Comparison of ENCODE assay signal across 43 mouse cellular contexts in genomic region chr7:127753158-127753557, GRCm38 (mm10). TPM values are rescaled to one million over a fixed set of nuclear protein-coding genes. Genes with fewer than 3 reads are reported as not detected.
DNase-seq lines count a peak whose midpoint lies in the region; ATAC-seq and TF ChIP-seq lines count a peak whose summit lies in the region.
"Had no signal": no experiment of that assay in that cellular context is flagged by ENCODE, and none has a peak within 500 bp of the region (broad histone marks: within the 10 kb centered on the region; RNA-seq: fewer than 3 reads in every experiment).

No protein-coding gene starts in this region.

- H3K27me3 ChIP-seq in E14TG2a.4 (ENCODE audit: insufficient read depth, low read length) = no peaks in the 10 kb centered on the region
- H3K27me3 ChIP-seq in limb, embryonic 15.5 days = no peaks in the 10 kb centered on the region
- H3K27me3 ChIP-seq in midbrain, embryonic 10.5 days (ENCODE audit: low read depth, poor library complexity, severe bottlenecking) = no peaks in the 10 kb centered on the region
- H3K27me3 ChIP-seq: CH12.LX; embryonic facial prominence, embryonic 12.5 days; forebrain, embryonic 15.5 days; hindbrain, embryonic 15.5 days; lung, embryonic 15.5 days; neural tube, embryonic 13.5 days had no signal

- no peak for TF ChIP-seq CTCF in layer of hippocampus, adult 2 months (conservative IDR thresholded peaks at IDR 0.05)
- no peak for TF ChIP-seq CTCF in E14TG2a.4 (conservative IDR thresholded peaks at IDR 0.05; ENCODE audit: low read length)

- peaks cover 100% of the 10 kb centered on the region for H3K4me1 ChIP-seq in E14TG2a.4 (replicated peaks; ENCODE audit: low read depth, low read length)
- peaks cover 47% of the 10 kb centered on the region for H3K4me1 ChIP-seq in limb, embryonic 15.5 days
- peaks cover 16% of the 10 kb centered on the region for H3K4me1 ChIP-seq in midbrain, embryonic 10.5 days

- no peaks in the 10 kb centered on the region for H3K9me3 ChIP-seq in E14TG2a.4 (ENCODE audit: low read length)
- H3K9me3 ChIP-seq in limb, embryonic 15.5 days = no peaks in the 10 kb centered on the region
- no peaks in the 10 kb centered on the region for H3K9me3 ChIP-seq in midbrain, embryonic 10.5 days (replicated peaks)
- H3K9me3 ChIP-seq: embryonic facial prominence, embryonic 12.5 days; forebrain, embryonic 10.5 days; forebrain, embryonic 15.5 days; hindbrain, embryonic 15.5 days; lung, embryonic 15.5 days; neural tube, embryonic 13.5 days had no signal

- no peak overlapping the region for H3K4me2 ChIP-seq in limb, embryonic 15.5 days
- H3K4me2 ChIP-seq: embryonic facial prominence, embryonic 12.5 days; forebrain, embryonic 15.5 days; heart, embryonic 11.5 days; hindbrain, embryonic 15.5 days; lung, embryonic 15.5 days; midbrain, embryonic 11.5 days; neural tube, embryonic 13.5 days had no signal

- H3K9ac ChIP-seq in limb, embryonic 15.5 days = no peak overlapping the region
- H3K9ac ChIP-seq: embryonic facial prominence, embryonic 12.5 days; forebrain, embryonic 15.5 days; hindbrain, embryonic 15.5 days; lung, embryonic 15.5 days had no signal

- no peak overlapping the region for H3K4me3 ChIP-seq in layer of hippocampus, adult 2 months
- peak overlapping the region; percentile 62 for H3K4me3 ChIP-seq in E14TG2a.4 (replicated peaks; ENCODE audit: low read length)
- no peak overlapping the region for H3K4me3 ChIP-seq in limb, embryonic 15.5 days
- no peak overlapping the region for H3K4me3 ChIP-seq in midbrain, embryonic 10.5 days
- H3K4me3 ChIP-seq: embryonic facial prominence, embryonic 12.5 days; forebrain, embryonic 10.5 days; forebrain, embryonic 15.5 days; hindbrain, embryonic 15.5 days; lung, embryonic 15.5 days; myocyte; neural tube, embryonic 13.5 days had no signal

- no peak for DNase-seq in layer of hippocampus, adult 2 months (ENCODE audit: low spot score in 2 of 2)
- DNase-seq in layer of hippocampus, adult 9-11 months = no peak
- peak; percentile 51 for DNase-seq in ES-CJ7 (ENCODE audit: low read depth, low spot score)
- DNase-seq in midbrain, embryonic 10.5 days (ENCODE audit: low spot score) = no peak
- no peak for DNase-seq in kidney, postnatal 25 days
- DNase-seq: adrenal gland, adult 2 months; cerebellum, adult 9-10 months; cerebellum, postnatal 36 days; gastrocnemius, postnatal 25 days; heart, adult 11 months; heart, postnatal 36 days; kidney, adult 18-20 months; right cerebral cortex, postnatal 14 days; thymus, adult 18-20 months; thymus, postnatal 25 days had no signal

- ATAC-seq in limb, embryonic 15.5 days (ENCODE audit: insufficient number of reproducible peaks, low FRiP score, low TSS enrichment, low read depth) = no peak
- ATAC-seq: activated CD4-positive, CD25-positive, alpha-beta regulatory T cell, adult 4 months; forebrain, embryonic 15.5 days had no signal

- 62% methylated on average over 5 of the region's 5 CpGs for WGBS in limb, embryonic 15.5 days
- 86% methylated on average over 5 of the region's 5 CpGs for WGBS in midbrain, embryonic 10.5 days

- H3K27ac ChIP-seq in layer of hippocampus, adult 2 months = 0 out of 2 replicates have a peak overlapping the region, but pooled peaks have one; percentile 5
- 0 out of 2 replicates have a peak overlapping the region, but pooled peaks have one; percentile 4 for H3K27ac ChIP-seq in limb, embryonic 15.5 days
- no peak overlapping the region for H3K27ac ChIP-seq in midbrain, embryonic 10.5 days (replicated peaks)
- H3K27ac ChIP-seq: embryonic facial prominence, embryonic 12.5 days; forebrain, embryonic 10.5 days; forebrain, embryonic 15.5 days; hindbrain, embryonic 15.5 days; kidney, postnatal 0 days; lung, embryonic 15.5 days; neural tube, embryonic 13.5 days had no signal

- peaks cover 100% of the 10 kb centered on the region for H3K36me3 ChIP-seq in E14TG2a.4 (ENCODE audit: insufficient read depth, low read length)
- H3K36me3 ChIP-seq in limb, embryonic 15.5 days = peaks cover 97% of the 10 kb centered on the region
- H3K36me3 ChIP-seq in midbrain, embryonic 10.5 days = peaks cover 100% of the 10 kb centered on the region

RNA-seq across cellular contexts. Expression of gene Fbxl19, which starts 8.8 kb away (rescaled TPM):
- total RNA-seq in layer of hippocampus, adult 2 months (2021) = 10 to 100 TPM; 53.8 to 59.7 TPM
- 4.3 and 4.4 TPM in 2 replicates for polyA plus RNA-seq in limb, embryonic 15.5 days (2015; fragmentation: Nextera tagmentation; extraction: Ambion mirVana)
- polyA plus RNA-seq in midbrain, embryonic 10.5 days (2016; fragmentation: Nextera tagmentation; extraction: Ambion mirVana) = 7.9 and 8.3 TPM in 2 replicates

RNA-seq across cellular contexts. Expression of gene Orai3, which starts 16.5 kb away (rescaled TPM):
- total RNA-seq in layer of hippocampus, adult 2 months (2021) = 10 to 100 TPM; 30.1 to 31.5 TPM
- 23.6 and 26.5 TPM in 2 replicates for polyA plus RNA-seq in limb, embryonic 15.5 days (2015; fragmentation: Nextera tagmentation; extraction: Ambion mirVana)
- polyA plus RNA-seq in midbrain, embryonic 10.5 days (2016; fragmentation: Nextera tagmentation; extraction: Ambion mirVana) = 8.3 and 10.1 TPM in 2 replicates

RNA-seq across cellular contexts. Expression of gene Ctf2, which starts 21.2 kb away (rescaled TPM):
- total RNA-seq in layer of hippocampus, adult 2 months (2021) = not detected
- polyA plus RNA-seq in limb, embryonic 15.5 days (2015; fragmentation: Nextera tagmentation; extraction: Ambion mirVana) = 0.19 and 0.44 TPM in 2 replicates
- polyA plus RNA-seq in midbrain, embryonic 10.5 days (2016; fragmentation: Nextera tagmentation; extraction: Ambion mirVana) = 0.22 and 0.36 TPM in 2 replicates
- total RNA-seq: adrenal gland, adult 2 months; adrenal gland, postnatal 4 days; CH12.LX; gastrocnemius, adult 18-20 months; gastrocnemius, postnatal 25 days; heart, postnatal 36 days; layer of hippocampus, postnatal 14 days; left cerebral cortex, adult 8-10 months; left cerebral cortex, postnatal 36 days; liver, adult 2 months; megakaryocyte progenitor cell, adult 5-6 weeks; midbrain, postnatal 0 days had no signal
- polyA plus RNA-seq: activated CD4-positive, CD25-positive, alpha-beta regulatory T cell, adult 4 months; adrenal gland, adult 2 months; frontal cortex, adult 2 months; heart, embryonic 11.5 days; kidney, postnatal 0 days; large intestine, adult 2 months; liver, adult 2 months; midbrain, postnatal 0 days; neural tube, embryonic 13.5 days; small intestine, adult 2 months had no signal

RNA-seq across cellular contexts. Expression of gene Setd1a, which starts 23.3 kb away (rescaled TPM):
- 10 to 100 TPM; 44.5 to 49.4 TPM for total RNA-seq in layer of hippocampus, adult 2 months (2021)
- 18.6 and 21.7 TPM in 2 replicates for polyA plus RNA-seq in limb, embryonic 15.5 days (2015; fragmentation: Nextera tagmentation; extraction: Ambion mirVana)
- polyA plus RNA-seq in midbrain, embryonic 10.5 days (2016; fragmentation: Nextera tagmentation; extraction: Ambion mirVana) = 13.4 and 14.7 TPM in 2 replicates

RNA-seq across cellular contexts. Expression of gene Gm49388, which starts 32.2 kb away (rescaled TPM):
- 1 to 10 TPM; 1.4 to 3.3 TPM for total RNA-seq in layer of hippocampus, adult 2 months (2021)
- polyA plus RNA-seq in limb, embryonic 15.5 days (2015; fragmentation: Nextera tagmentation; extraction: Ambion mirVana) = not detected in 2 replicates
- polyA plus RNA-seq in midbrain, embryonic 10.5 days (2016; fragmentation: Nextera tagmentation; extraction: Ambion mirVana) = 0.35 TPM in 1 of 2 replicates, not detected in the other
- total RNA-seq: liver, adult 2 months; megakaryocyte progenitor cell, adult 5-6 weeks; midbrain, postnatal 0 days had no signal
- polyA plus RNA-seq: activated CD4-positive, CD25-positive, alpha-beta regulatory T cell, adult 4 months; adrenal gland, adult 2 months; embryonic facial prominence, embryonic 12.5 days; forebrain, embryonic 10.5 days; forebrain, embryonic 15.5 days; frontal cortex, adult 2 months; heart, embryonic 11.5 days; heart, embryonic 16.5 days; hindbrain, embryonic 15.5 days; kidney, postnatal 0 days; large intestine, adult 2 months; liver, adult 2 months; liver, embryonic 16.5 days; lung, embryonic 15.5 days; midbrain, embryonic 11.5 days; midbrain, postnatal 0 days; neural tube, embryonic 13.5 days; small intestine, adult 2 months; stomach, embryonic 14.5 days had no signal
